Mouse (Mus musculus): ENCODE results near the gene Wtap.
"Not testable (repeated sequence)": the region's sequence is repeated elsewhere in the genome, so short reads cannot be mapped to it uniquely, and the experiment has no call there.

Wtap gene

DNA sequence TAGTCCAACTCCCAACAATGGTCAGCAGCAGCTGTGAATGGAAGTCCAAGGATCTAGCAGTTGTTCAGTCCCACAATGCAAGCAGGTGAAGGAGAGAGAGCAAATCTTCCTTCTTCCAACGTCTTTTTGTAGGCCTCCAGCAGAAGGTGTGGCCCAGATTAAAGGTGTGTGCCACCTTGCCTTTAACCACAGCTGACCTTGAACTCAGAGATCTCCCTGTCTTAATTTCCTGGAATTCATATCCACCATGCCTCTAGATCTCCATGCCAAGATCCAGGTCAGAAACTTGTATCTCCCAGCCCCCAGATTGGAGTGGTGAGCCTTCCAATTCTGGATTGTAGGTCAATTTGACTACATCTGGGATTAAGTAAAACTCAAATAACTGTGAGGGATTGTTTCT is at the start of gene Wtap:
Gene Wtap (minus strand): TSS at position 101 of the 400 bp plus-strand sequence.
- no peak for DNase-seq

DNA sequence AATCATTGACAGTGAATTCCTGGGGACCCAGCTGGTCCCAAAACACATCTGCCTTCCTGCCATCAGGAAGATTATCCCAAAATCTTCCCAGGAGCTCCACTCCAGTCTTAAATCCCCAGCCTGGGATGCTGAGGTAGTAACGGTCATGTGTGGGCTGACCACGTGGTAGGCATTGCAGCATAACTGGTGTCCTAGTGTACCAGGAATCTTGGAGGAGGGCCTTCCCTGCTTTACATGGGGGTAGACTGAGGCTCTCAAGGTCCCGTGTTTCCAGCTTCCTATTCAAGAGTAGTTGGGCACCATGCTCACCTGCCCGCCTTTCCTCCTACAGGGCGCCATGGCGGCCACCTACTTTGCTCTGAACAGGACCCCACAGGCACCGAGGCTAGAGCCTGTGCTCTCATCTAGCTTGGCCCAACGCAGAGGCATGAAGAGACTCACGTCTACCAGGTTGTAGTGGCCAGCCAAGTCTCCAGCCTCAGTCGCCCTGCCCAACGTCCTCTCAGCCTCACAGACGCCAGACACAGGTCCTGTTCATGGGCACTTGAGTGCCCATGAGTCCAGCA is 42.7 kb upstream of the Wtap start:
- DNase-seq = not testable (repeated sequence)

DNA sequence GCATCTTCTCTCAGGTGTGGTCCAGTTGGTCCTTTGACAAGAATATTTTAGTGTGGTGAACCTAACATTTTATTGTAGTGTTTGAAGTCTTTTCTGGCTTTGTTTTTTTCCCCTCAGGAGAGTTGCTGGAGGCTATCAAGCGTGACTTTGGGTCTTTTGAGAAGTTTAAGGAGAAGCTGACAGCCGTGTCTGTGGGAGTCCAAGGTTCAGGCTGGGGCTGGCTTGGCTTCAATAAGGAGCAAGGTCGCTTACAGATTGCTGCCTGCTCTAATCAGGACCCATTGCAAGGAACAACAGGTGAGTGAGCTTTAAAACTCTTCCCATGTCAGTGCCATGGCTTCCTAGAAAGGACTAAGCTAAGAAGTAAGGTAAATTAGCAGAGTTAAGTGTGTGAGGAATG is 19.3 kb upstream of the Wtap start:
- DNase-seq = no peak

DNA sequence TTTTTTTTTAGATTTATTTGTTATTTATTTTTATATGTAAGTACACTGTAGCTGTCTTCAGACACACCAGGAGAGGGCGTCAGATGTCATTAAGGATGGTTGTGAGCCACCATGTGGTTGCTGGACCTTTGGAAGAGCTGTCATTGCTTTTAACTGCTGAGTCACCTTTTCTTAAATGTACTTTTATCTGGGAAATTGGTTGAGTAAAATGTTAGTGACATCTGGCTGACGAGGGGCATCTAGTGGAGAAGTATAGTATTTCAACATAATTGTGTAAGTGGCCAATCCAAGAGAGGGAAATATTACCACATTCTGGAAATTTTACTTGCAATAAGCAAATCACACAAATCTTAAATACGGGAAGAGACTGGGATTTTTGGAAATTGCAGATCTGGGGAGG is 15.9 kb upstream of the Wtap start:
- DNase-seq = no peak

DNA sequence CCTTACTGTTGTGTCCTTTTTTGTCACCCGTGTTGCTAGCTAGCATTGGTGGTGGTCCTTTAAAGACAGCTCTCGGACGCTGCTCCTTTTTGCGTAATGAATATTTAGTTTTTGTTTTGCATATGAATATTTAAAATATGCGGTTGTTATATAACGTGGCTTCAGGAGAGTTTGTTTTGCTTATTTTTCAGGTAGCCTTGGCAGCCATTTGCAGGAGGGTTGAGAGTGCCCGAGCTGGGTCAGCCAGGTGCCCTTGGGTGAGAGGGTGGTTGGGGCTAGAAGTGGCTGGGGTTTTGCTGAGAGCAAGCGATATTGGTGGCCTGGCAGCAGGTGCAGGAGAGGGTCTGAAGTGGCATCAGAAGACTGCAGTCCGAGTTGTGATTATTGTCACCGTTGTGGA is 14.6 kb upstream of the Wtap start:
- no peak for DNase-seq

DNA sequence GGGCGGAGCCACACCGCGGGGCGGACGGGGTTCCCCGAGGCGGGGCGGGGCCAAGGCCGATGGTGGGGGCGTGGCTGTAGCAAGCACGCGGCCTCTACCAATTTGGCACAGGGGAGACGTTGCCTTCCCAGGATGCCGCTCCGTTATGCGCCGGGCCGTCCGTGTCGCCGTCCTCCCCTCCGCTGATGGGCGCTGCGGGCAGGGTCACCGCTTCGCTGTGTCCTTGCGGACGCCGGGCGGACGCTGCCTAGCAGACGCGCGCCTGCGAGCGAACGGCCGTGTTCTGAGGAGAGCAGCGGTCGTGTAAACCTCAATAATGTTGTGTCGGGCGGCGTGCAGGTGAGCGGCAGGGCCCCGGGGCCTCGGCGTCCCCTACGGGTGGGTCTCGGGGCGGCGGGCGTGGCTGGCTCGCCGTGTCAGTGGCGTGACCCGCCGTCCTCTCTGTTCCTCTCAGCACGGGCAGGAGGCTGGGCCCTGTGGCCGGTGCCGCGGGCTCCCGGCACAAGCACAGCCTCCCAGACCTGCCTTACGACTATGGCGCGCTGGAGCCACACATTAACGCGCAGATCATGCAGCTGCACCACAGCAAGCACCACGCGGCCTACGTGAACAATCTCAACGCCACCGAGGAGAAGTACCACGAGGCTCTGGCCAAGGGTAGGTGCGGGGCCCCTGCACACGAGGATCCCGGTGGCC is 13.9 kb upstream of the Wtap start:
- peak; percentile 99 for DNase-seq

DNA sequence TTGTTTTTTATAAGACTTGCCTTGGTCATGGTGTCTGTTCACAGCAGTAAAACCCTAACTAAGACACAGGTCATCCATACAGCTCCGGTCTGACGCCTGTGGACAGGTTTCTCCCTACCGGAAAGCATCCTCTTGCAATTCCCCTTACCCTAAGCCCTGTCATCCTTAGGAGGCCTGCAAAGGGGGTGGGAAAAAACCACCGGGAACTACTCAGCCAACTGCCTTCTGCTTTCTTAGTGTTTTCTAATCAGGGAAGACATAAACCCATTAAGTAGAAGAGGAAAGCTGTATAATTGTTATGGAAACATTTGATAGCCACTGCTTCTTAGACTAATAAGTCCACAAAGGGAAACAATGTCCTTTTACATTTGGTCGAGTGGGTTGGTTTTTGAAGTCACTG is 13.0 kb upstream of the Wtap start:
- DNase-seq = no peak

DNA sequence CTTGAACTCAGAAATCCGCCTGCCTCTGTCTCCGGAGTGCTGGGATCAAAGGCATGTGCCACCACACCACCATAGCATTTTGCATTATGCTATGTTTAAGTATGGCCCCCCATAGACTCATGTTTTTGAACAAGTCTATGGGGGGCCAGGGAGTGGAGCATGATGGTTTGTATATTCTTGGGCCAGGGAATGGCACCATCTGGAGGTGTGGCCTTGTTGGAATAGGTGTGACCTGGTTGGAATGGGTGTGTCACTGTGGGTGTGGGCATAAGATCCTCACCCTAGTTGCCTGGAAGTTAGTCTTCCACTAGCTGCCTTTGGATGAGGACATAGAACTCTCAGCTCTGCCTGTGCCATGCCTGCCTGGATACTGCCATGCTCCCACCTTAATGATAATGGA is 12.6 kb upstream of the Wtap start, which contains the start of gene Sod2:
Gene Sod2 (plus strand): TSS at position 301 of the 400 bp plus-strand sequence.
- not testable (repeated sequence) for DNase-seq

DNA sequence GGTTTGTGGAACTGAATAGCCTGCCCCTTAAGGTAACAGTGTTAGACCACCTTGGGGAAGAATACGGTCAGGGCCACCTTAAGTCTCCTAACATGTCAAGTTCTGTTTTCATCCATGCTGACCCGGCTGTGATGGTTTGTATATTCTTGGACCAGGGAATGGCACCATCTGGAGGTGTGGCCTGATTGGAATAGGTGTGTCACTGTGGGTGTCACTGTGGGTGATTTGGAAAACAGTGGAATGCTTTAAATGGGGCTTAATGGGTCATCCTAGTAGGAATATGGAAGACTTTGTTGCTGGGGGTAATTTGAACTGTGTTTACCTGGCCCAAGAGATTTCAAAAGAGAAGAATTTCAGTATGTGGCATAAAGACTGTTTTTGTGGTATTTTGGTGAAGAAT is 10.5 kb upstream of the Wtap start:
- DNase-seq = not testable (repeated sequence)

DNA sequence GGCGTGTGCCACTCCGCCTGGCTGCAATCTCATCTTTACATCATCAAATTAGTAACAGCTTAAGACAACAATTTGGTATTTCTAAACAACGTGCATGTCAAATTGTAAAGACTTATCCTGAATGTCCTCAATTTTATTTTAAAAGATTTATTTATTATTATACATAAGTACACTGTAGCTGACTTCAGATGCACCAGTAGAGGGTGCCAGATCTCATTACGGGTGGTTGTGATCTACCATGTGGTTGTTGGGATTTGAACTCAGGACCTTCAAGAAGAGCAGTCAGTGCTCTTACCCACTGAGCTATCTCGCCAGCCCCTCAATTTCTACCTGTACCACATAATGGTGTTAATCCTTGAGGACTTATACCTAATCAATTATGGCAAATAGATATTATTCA is 8.3 kb upstream of the Wtap start:
- not testable (repeated sequence) for DNase-seq

DNA sequence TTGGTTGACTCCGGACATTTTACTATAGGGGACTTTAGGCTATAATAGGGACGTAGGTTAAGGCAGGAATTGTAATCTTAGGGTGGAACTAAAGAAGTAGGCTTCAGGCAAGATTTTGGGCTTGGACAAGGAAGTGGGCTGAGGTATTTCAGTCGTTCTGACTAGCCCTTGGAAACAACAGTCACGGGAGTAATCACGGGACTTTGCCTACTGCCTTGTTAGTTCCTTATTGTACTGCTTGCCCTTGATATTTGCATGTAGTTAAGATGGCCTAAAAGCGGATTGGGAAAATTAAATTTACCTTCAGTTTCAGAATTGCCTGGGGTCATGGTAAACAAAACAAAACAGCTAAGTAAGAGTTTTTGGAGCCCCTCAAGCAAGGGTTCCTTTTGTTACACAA is 5.1 kb upstream of the Wtap start:
- no peak for DNase-seq

DNA sequence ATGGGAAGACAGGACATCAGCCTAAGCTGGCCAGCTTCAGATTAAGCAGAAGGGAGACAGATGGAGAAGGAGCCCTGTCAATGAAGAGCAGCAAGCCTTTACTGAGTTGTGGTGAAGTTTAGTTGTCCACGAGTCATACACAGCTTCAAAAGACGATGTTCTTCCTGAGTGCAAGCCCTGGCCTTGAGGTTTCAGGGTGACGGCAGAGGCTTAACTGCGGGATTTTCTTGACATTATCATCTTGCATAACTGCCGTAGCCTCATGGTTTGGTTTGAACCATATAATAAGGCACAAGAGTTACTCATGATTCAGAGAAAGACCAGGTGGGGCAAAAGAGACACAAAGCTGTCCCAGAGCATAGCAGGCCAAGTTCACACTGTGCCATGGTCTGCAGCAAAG is 3.9 kb upstream of the Wtap start:
- DNase-seq = no peak

DNA sequence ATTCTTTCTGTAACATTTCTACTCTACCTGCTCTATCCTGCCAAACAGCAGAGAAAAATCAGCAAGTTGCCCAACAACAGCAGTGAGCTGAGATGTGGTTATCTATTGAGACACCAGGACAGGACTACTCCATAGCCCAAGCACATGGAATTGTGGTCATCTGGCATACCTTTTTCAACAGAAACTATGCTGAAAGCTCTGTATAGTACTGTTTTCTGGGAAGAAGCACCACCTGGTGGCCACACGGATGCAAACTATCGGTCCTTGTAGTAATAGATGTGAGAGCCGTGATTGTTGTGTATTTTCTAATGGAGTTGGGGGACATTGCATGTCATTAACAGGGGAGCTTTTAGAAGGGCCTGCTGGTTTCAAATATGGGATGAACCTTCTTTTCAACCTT is 2.4 kb upstream of the Wtap start:
- DNase-seq = peak; percentile 58

DNA sequence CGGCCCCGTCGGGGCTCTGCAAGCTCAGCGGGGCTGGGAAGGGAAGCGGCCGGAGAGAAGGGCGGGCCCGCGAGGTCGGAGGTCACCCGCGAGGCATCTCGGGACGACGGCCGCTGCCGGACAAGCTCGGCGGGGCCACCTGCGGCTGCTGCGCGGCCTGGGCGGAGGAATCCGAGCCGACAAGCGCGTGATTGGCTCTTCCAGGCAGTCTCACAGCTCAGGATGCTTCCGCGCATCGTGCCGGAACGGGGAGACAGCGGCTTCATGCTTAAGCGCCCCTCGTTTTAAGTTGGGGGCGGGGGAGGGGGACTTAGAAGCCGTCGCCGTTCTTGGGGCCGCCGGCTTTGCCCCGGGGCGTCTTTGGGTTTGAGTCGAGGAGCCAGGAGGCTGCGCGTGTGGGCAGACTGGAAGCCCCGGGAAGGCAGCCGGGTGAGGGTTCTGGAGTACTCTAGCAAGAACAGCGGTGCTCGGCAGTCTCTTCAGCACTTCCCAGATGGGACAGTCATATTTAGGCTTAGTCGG is 1.4 kb downstream of the Wtap start:
- DNase-seq = peak; percentile 96

DNA sequence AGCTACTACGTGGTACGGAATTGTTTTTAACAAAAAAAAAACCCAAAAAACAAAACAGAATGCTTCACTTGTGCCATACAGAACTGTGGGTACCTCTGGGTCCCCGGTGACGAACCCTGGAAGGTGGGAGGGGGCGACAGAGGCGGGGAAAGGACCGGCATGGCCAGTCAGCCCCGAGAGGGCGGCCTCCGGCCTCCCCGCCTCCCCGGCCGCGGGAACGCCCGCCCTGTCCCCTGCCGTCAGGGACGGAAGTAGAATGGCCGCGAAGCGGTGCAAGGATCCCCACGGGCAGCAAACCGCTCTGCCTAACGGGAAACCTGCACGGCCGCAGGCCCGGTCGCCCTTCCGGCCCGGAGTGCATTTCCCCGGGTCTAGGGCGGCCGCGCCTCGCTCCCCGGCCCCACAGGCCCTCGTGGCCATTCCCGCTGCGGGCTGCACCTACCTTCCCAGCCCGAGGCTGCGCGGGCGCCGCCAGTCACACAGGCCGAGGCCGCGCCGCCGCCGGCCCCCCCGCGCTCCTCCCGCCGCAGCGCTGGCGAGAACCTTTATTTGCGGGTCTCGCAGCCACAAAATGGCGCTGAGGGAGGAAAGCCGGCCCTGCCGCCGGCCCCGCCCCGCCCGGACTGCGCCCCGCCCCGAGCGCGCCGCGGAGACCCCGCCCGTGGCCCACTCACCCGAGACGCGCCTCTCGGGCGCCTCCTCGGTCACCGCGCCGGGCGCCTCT is 2.2 kb downstream of the Wtap start:
- peak; percentile 85 for DNase-seq

DNA sequence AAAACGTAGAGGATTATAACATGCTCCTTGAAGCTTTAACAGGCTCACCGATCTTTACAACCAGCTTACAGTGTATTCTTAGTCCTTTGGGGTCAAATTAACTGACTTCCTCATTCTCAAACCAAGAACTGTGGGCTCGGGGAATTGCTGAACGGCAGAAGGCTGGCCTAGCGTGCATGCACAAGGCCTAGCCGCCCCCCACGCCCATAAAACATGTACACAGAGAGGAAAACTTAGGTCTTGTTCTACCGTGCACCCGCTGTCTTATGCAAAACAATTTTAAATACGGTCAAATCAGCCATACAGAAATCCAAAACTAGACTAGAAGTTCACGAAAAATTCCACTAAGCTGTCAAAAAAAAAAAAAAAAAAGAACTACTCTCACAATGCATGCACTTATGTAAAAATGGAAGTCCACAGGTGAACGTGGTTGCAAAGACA is 2.8 kb downstream of the Wtap start:
- no peak for DNase-seq

DNA sequence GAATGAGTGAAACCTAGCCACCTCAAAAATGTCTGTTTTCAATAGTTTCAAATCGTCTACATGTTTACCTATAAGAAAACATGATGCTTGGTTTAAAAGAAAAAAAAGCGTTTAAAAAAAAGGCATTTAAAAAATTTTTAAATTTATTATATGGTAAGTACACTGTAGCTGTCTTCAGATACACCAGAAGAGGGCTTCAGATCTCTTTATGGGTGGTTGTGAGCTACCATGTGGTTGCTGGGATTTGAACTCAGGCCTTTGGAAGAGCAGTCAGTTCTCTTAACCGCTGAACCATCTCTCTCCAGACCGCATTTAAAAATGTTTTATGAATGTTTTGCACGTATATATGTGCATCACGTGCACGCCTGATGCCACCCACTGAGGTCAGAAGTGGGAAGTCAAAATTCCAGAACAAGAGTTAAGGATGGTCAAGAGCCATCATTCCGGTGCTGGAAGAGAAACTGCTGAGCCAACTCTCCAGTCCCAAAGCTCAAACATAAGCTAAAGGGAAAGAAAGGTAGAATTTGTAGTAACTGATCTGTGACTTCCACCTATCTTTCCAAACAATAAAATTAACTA is 3.3 kb downstream of the Wtap start:
- no peak for DNase-seq

DNA sequence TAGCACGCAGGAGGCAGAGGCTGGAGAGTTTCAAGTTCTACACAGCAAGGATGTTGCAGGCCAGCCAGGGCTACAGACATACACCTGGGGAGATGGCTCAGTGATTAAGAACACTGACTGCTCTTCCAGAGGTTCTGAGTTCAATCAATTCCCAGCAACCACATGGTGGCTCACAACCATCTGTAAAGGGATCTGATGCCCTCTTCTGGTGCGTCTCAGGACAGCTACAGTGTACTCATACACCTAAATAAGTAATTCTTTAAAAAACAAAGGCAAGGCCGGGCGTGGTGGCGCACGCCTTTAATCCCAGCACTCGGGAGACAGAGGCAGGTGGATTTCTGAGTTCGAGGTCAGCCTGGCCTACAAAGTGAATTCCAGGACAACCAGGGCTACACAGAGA is 5.9 kb downstream of the Wtap start:
- not testable (repeated sequence) for DNase-seq

DNA sequence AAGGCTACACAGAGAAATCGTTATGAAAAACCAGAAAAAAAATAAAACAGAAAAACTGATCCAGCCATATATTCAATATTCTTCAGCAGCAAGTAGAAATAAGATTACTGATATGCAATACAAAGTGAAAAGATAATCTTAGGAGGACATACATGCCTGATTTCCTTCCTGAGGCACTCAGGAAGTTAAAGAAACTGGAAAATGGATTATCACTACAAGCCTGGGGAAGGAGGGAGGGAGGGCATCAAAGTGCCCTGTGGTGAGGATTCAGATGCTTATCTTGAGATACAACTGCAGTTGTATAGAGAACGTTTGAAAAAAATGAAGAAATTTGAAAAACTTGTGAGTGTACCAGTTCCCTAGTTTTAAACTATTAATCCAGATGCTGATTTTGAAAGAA is 10.0 kb downstream of the Wtap start:
- no peak for DNase-seq

DNA sequence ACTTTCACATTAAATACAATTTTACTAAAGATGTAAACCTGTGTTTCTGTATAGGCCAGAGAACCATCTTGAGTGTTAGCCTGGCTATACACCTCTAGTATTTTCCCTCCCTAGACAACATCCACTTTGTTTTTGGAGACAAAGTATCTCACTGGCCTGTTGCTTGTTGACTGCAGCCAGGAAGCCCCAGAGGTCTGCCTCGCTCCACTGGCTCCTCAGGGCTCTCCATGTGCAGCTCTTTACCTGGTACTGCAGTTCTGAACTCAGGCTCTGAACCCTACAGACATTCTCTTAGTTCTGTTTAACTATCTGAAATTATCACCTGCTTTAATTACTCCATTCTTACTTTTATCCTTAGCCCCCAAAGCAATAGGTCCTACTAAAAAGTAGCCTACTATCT is 15.4 kb downstream of the Wtap start:
- DNase-seq = no peak

DNA sequence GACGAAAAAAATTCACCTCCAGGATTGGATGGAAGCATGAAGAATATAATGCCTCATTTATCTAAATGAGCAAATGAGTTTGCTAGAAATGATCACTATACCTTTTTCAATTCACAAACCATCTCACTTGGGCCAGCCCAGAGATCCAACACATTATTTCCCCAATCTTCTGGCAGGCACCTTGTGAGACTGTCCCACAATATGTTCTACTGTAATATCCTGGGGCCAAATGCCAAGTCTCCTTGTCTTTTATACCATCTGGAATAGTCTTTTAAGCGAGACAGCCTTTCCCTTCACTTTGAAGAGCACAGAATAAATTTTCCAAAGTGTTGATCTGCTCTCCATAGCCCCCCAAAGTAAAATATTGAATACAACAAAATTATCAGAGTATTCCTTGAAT is 20.1 kb downstream of the Wtap start:
- DNase-seq = no peak

DNA sequence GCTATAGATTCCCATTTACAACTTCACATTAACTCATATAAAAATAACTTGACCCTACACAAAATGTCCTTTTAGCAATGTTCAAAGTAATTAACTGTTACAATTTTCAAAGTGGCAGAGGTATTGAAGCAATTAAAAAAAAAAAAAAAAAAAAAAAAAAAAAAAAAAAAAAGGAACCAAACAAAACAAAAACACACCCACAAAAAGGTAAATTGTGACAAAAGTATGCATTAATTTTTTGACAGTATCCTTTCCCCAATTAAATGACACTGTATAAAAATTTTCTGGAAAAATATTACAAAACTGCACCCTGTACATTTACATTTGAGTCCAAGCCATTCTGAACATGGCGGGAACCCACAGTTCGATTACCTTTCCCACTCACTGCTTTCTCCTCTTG is 26.8 kb downstream of the Wtap start:
- no peak for DNase-seq

DNA sequence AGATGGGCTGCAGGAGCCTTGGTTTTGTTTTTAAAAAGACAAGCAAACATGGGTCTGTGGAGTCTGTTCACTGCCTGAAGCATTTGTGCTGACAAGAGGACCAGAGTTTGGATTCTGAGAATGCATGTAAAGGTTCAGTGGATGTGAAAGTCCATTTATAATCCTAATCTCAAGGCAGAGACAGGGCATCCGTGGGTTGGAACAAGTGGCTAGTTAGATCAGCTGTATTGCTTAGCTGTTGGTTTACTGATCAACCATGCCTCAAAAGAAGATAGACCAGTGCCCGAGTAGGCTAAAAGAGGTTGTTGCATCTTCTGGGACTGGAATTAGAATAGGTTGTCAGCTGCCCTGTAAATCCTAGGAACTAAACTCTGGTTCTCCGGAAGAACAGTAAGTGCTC is 30.5 kb downstream of the Wtap start:
- no peak for DNase-seq

Measured in cerebellum, adult 11 months (tissue).